Mouse (Mus musculus): ENCODE results near the gene Kif26b.

Kif26b gene

GRCm38 (mm10) chr1:178540247-178540646, 11.3 kb downstream of the Kif26b start:
- CTCF ChIA-PET, result no interaction called here

DNA sequence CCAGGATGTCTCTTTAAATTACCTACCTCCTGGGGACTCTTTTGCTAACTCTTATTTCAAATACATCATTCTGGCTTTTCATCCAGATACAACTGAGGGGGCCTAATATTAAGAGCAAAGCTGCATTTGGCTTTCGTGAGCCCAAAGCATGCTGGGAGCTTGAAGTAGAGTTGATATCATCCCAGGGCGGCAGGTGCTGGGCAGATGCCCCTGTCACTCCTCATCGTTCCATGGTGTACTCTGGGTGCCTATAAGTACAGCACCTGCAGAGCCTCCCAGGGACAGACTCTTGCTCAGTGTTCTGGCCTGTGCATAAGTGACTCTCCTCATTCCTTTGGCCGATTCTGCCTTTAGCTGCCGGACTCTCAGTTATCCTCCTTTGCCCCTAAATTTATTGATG, 13.5 kb downstream of the Kif26b start:
- CTCF ChIA-PET, result no interaction called here

DNA sequence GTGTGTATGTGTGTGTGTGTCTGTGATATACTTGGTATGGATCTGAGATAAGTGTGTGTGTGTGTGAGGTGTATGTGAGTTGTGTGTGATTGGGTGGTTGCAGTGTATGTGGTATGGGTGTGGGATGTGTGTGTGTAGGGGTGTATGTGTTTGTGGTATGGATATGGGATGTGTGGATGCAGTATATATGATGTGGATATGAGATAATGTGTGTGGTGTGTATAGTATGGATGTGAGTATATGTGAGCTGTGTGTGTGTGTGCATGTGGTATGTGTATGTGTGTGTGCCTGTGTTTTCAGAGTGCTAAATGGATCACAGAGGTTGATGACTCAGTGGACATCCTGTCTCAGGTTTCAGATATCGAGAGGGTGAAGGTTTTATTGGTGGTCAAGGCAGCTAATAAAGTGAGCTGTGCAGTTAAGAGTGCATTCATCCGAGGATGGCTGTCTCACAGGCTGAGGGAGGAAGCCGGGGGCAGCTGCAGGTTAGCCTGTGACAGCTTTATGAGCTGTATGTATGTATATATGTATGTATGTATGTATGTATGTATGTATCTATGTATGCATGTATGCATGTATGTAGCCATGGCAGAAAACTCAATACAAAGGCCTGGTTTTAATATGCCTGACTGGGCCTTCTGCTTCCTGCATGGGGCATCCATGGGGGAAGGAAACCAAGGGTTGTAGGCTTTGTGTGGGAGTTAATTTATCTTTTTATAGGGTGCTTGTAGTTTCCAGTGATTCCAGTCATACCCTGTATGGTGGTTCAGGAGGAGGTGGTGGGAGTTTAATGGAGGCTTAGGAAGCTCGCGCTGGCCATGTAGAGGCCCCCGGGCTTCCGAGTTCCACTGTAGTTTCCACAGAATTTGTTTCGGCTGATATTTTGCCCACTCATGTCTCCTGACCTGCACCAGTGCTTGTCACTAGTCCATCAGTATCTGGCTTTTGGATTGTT, 14.3 kb downstream of the Kif26b start:
- CTCF ChIA-PET, result no interaction called here

DNA sequence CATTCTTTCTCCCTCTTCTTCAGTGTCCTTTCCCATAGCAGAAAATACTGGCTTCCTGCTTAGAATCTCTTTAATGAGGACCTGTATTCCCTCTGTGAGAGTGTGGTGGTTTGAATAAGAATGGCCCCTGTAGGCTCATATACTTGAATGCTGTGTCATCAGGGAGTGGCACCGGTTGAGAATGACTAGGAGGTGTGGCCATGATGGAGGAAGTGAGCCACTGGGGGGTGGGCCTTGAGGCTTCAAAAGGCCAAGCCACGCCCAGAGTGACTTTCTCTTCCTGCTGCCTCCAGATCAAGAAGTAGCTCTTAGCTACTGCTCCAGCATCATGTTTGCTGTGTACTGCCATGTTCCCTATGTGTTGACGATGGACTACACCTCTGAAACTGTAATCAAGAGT, 15.7 kb downstream of the Kif26b start:
- CTCF ChIA-PET, result no interaction called here

- CTCF ChIA-PET, result no interaction called here
Observed at GRCm38 (mm10) chr1:178549576-178549975, 20.7 kb downstream of the Kif26b start.

DNA sequence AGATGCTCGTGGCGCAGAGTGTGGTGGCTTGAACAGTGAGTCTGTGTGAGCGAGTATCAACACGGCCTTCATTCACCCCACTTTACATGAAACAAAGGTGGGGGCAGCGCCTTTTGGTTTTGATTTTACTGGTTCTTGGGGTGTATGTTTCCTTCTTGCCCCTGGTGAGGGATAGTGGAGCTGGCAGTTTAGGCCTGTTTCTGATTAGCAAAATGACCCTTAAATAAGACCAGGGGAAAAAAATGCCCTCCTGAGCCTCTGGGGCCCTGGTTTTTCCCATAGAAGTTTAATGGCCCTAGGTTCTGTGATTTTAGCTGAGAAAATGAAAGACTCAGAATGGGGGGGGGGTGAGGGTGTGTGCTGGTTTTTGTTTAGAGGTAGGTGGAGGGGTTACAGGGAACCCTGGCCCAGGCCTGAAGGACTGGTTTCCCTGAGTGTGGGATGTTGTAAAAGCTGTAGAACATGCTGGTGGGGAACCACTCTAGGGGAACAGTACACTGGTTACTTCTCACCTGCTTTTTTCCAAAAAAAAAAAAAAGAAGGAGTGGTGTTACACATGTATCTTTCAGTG, 21.6 kb downstream of the Kif26b start:
- CTCF ChIA-PET, result no interaction called here

DNA sequence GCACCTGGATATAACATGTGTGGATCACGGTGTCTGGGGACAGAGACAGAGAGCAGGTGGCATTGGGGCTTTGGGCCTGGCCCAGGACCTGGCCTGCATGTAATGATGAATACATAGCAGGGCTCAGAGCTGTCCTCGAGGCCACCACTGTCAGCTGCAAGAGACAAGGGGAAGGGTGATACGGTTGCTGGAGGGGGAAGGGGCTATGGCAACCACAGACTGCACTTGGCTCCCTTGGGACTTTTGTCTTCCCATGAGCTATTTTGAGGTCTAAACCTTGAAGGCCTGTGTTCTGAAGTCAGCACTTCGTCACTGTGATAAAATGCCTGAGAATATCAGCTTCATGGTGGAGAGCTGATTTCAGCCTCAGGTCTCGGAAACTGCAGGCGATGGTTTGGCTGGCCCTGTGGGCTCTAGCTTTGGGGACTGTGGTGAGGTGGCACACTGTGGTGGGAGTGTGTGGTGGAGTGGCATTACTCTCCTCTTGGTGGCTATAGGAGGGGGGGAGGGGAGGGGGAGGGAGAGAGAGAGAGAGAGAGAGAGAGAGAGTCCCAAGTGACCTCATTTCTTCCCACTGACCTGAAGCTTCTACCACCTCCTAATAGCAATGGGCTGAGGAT, 23.5 kb downstream of the Kif26b start:
- CTCF ChIA-PET, result no interaction called here

DNA sequence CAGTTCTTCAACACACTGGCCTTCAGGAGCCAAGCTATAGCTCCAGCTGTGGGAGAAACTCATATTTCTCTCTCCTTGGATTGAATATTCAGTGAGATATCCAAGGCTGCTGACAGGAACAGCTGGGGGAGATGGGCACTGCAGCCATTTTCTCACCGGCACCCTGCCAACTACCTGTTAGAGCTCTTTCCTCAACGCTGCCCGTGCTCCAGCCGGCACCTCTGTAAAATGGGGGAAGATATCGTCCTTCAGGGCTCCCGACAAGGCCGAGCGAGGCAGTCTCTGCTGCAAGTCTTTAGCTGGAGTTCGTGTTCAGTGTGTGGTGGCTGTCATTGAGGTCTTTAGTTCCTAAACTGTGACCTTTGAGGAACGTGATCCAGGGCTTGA, 24.0 kb downstream of the Kif26b start:
- CTCF ChIA-PET, result no interaction called here

DNA sequence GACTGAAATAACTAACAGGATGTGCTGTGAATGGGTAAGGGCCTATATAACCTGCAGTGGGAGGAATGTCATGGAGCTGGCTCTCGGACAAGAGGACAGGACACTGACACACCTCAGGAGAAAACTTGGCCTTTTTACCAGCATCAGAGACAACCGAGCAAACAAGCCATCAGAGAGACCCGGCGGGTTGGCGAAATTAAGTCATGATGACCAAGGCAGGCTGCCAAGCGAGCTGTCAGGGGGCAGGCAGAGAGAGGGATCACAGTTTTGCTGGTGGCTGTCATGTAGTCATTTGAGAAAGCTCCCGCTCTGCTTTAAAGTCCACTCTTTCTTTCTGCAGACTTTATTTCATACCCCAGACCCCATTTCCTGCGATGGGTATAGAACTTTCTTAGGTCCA, 27.3 kb downstream of the Kif26b start:
- CTCF ChIA-PET, result no interaction called here

GRCm38 (mm10) chr1:178560043-178560442, 31.1 kb downstream of the Kif26b start:
- CTCF ChIA-PET, result no interaction called here

DNA sequence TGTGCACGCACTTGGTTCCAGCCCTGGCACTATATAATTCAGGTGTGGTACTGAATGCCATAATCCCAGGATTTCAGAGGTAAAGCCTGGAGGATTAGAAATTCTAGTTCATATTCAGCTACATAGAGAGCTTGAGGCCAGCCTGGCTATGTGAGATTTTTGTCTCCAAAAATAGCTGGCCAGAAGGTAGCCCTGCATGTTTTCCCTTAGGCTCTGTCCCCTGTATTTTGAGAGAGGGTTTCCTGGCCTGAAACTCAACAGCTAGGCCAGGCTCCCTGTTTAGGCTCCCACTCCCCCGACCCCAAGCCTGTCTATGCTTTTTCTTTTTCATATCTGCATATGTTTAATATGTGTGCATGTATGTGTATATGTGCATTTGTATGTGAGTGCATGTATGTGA, 34.9 kb downstream of the Kif26b start:
- CTCF ChIA-PET, result no interaction called here

DNA sequence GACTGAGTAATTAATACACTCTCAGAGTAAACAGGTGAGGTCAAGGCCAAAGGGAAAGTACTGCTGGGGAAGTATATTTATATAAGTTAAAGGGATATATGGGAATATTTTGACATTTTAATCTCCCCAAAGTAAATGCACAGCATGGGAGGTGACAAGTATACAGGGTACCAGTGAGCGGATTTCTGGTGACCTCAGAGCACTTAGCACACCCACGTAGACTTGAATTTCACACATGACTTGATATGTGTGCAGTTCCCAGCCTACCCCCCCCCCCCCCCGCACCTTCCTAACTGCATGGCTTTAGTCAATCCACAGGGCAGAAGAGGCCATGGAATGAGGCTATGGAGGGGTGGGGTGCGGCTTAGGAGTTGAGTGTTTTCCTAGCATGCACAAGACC, 35.9 kb downstream of the Kif26b start:
- CTCF ChIA-PET, result no interaction called here

DNA sequence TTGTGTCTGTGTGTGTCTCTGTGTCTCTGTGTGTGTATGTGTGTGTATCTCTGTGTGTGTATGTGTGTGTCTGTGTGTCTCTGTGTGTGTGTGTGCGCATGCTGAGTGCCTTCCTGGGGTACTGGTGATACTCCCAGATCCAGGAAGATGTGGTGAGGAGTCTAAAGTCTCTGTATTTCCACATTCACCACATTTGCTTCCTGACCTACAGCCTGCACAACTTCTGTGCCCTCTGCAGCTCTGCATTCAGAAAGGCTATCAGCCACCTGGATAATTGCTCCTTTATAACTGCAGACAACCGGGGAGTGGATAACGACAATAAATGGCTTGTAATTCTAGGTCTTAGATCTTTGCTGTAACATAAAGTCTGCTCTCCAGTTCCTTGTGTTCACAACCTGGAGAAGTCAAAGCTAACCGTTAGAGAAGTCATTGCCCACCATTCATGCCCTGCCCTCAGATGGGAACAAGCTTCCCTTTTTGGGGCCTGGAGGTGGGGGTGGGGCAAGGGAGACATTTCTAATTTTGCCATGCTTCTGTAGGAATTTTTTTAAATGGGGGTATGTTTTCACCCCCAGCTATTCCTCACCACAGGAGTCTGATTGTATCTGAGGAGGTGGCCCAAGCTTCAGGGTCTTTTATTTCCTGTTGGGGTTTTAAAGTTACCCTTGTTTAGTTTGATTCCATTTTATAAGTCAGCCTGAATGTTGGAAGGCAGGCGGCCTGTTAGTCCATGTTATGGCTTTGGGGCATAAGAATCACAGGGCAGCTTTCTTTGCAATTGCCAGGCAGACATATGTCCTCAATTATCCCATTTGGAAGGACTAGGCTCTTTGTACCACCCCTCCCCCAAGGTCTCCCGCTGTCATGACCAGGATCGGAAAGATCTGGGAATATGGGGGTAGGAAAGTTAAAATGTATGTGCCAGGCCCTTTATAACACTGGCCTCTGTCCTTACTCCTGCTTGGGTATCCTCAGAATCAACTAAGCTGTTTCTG, 39.9 kb downstream of the Kif26b start:
- CTCF ChIA-PET, result no interaction called here

DNA sequence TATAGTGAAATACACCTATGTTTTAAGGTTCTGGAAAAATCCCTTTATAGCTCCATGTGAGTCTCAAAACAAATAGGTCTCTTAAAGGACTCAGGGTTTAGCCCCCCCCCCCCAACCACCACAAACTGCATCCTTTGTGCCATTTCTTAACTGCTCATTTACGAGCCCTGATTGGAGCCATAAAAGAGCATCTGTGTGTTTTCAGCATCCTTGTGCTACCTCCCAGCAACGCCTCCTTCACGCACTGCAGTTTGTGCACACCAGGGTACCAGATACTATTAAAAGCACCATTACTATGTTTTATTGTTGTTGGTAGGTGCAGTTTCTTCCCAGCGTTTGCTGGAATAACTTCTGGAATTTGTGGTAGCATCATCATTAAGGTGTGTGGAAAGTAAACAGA, 42.1 kb downstream of the Kif26b start:
- CTCF ChIA-PET, result no interaction called here

DNA sequence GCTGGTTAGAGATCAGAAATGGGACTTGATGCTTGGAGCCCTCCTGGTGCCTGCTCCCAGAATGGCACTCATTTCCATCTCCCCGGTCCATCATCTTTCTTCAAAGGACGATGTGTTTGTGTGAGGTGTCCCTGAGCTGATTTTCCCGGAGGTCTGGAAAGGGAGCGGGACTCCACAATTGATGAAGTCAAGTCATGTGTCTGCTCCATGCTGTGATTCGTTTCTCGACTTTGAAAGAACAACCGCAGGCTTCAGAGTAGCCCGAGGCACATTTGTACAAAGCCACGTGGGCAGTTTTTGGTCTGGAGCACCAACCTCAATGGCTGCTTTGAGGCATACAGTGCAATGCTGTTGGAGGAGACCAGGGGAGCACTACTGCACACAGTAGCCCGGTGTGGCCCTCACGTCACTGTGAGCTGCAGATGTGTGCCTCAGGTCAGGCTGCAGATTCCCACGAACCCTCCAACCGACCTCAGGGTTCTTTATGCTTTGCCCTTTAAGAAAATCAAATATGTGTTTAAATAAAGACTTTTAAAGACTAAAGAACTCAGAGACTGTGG, 43.0 kb downstream of the Kif26b start:
- CTCF ChIA-PET, result no interaction called here

GRCm38 (mm10) chr1:178573406-178574032, 44.6 kb downstream of the Kif26b start:
- CTCF ChIA-PET, result no interaction called here

DNA sequence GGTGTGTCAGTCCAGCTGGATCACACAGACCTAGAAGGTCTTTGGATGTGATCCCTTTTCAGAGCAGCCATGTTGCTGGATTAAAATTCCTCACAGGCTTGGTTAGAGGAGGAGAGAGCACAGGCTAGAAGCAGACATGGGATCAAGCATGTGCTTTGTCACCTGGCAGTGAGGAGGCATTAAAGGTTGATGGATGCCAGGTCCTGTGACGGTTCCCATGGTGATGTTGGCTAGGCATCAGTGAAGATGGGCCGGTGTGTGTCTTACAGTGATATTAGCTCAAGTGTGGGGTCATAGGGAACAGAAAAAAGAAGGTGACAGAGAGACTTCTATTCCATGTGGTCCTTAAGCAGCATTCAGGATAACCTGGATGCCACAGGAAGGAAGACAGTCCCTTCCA, 46.8 kb downstream of the Kif26b start:
- CTCF ChIA-PET, result no interaction called here

DNA sequence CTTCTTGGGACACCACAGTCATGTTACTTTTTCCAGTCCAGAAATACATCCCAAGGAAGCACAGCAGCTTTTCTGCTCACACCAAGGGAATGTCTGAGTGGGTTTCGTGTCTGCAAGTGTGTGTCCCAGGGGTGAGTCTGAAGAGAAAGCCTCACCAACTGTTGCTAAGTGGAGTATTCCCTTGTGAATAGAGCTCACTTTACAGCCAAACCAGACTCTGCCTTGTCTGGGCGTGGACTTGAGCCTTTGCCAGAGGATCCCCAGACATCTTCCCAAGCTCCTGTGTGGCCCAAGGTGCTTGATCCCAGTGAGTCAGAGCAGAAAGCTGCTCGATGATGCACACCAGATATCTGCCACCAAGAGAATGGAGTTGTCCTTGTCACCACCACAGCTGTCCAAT, 48.0 kb downstream of the Kif26b start:
- CTCF ChIA-PET, result no interaction called here

GRCm38 (mm10) chr1:178585366-178586020, 56.6 kb downstream of the Kif26b start:
- CTCF ChIA-PET, result no interaction called here
